Mouse (Mus musculus): ENCODE measurements at regions not wholly inside any gene's neighbourhood (a gene's known extent, or its start where the extent isn't known, plus 50 kb on each side); places are given as distances from the start of the nearest gene placed in this dataset.

- TF ChIP-seq CTCF (IDR thresholded peaks at IDR 0.05; ENCODE audit: low read depth) (no peak), EP300 (IDR thresholded peaks at IDR 0.05; ENCODE audit: low read depth) (no peak)
Measured at GRCm38 (mm10) chr1:89322621-89323020, 132.0 kb upstream of the Agap1 start.
